Mouse (Mus musculus) thymus, postnatal 0 days (tissue): ENCODE results near the gene A1cf. TPM values are rescaled to one million over a fixed set of nuclear protein-coding genes. Genes with fewer than 3 reads are reported as not detected.

Experiments used
- DNase-seq: peaks from one replicate; pipeline ENCODE4 v3.0.0-alpha.2; 2015; ENCODE audit warnings: low spot score
- polyA plus RNA-seq: library from polyadenylated mRNA; unstranded; fragments of >200 nt; fragmentation: Nextera tagmentation; extraction: Ambion mirVana; gene quantifications from 2 replicates; pipeline ENCODE4 v1.2.1, GENCODE M21; 2015

The A1cf gene
- polyA plus RNA-seq = not detected in 2 replicates

GRCm38 (mm10) chr19:31868521-31868920 lies at the start of gene A1cf:
Gene A1cf (plus strand): TSS chr19:31868764.
- no peak for DNase-seq

DNA sequence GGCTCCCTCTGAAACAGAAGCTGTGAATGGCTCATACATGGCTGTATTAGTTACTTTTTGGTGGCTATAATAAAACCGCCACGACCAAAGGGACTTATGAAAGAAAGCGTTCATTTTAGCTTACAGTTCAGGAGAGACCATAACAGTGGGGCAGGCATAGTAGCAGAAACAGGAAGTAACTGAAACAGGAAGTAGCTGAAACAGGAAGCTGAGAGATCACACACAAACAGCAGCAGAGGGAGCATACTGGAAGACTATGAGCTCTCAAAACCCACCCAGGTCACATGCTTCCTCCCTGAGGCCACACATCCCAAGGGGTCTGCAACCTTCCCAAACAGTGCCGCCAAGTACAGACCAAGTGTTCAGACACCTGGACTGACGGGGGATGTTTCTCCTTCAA lies 34.3 kb upstream of the A1cf start:
- no peak for DNase-seq

GRCm38 (mm10) chr19:31861909-31862308 lies 6.7 kb upstream of the A1cf start:
- DNase-seq = no peak

- no peak for DNase-seq
Measured at GRCm38 (mm10) chr19:31862512-31863249, 5.9 kb upstream of the A1cf start.

DNA sequence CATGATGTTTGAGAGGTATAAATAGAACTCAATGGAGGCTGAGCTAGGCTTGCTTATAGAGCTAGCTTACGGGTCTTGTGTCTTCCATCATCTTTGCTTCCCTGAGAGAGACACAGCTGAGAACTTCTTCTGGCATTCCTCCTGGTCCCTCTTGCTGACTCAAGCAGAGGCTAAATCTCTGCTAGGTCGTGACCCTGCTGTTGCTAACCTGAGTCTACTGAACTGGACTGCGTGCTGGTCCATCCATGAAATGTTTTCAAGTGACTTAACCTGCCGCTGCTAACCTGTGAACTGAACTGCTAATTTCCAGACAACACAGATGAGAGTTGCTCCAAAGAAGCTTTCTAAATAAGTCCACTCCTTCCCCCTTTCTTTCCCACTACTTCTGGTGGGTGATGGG lies 3.1 kb upstream of the A1cf start:
- DNase-seq = no peak

DNA sequence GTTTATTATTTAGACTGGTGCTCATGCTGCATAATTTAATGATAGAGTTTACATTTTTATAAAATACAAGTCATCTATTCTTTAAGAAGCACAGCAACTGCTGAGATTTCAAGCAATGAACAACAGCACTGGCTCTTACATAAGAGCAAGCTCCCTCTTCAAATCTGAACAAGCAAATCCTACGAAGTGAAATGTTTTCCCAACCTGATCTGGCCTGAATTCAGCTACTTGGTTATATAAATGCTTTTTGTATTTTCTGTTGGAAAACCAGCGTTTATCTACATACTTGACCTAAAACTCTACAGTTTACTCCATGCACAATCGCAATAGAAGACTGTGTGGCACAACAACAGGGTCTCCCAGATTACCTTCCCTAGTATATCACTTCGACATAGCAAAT lies 488 bp upstream of the A1cf start:
- DNase-seq = no peak

DNA sequence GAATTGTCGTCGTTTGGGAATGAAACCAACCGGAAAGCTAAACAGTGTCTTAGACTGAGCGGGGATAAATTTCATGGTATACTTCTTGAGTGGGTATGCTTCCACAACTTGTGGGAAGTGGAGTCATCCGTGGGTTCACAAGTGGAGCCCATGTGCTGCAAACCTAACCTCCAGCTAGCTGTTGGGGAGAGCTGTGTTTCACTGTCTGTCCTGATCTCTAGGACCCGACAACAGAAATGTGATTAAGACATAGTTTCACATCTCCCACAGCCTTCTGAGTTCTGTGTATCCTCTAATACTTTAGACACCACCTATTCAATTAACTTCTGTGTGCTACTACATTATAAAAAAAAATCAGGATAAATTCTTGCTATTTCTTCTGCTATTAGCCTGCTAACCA lies 407 bp downstream of the A1cf start:
- DNase-seq = no peak

GRCm38 (mm10) chr19:31871377-31871776 lies 2.8 kb downstream of the A1cf start:
- DNase-seq = no peak

GRCm38 (mm10) chr19:31877968-31878367 lies 9.4 kb downstream of the A1cf start:
- DNase-seq = no peak

DNA sequence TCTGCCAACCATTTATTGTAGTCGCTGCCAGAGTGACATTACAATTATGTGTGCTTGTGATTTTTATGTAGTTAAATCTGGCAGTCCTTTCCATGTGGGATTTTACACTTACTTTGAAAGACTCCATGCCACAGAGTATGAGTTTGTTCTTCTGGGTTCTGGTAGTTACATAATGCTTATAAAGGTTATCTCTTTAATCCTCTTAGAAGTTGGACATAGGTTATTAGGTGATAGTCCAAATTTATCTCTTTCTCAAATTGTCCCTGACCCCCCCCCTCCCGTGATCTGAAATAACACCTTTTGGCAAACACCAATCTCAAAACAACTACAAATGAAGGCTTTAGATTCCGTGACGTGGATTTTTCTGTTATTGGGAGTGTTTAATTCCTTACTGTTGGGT lies 16.0 kb downstream of the A1cf start:
- DNase-seq = no peak

DNA sequence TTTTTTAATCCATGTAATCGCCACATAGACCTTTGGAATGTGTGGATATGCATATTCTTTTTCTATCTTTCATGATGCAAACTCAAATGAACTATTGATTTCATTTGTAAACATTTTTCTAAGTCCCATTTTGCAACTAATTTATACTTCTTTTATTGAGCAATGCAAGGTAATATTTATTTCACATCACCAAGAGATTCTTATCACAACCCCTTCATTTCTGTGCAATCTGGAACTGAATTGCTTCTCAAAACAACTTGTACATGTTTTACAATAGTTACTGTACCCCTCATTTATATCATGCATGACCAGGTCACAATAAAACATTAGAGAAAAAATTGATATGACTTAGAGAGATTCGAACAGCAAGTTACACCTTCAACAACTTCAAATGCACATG lies 18.7 kb downstream of the A1cf start:
- no peak for DNase-seq

DNA sequence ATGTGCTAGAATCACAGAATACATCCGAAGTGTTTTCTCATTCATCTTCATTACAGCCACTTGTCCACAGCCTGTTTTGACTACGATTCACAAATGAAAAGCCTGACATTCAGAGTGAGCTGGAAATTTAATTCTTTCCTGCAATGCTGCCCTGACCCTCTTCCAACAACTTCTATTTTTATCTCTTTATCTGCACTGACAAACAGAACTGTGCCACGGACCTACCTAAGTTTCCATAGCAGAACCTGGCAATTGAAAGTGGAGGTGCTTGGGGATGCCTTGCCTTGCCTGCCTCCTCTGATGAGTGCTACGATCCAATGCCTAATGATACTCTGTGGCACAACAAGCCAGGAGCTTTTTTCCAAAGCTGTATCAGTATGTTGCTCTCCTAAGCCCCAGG lies 21.4 kb downstream of the A1cf start:
- DNase-seq = no peak

- DNase-seq = no peak
Measured at GRCm38 (mm10) chr19:31891001-31891893, 22.7 kb downstream of the A1cf start.

DNA sequence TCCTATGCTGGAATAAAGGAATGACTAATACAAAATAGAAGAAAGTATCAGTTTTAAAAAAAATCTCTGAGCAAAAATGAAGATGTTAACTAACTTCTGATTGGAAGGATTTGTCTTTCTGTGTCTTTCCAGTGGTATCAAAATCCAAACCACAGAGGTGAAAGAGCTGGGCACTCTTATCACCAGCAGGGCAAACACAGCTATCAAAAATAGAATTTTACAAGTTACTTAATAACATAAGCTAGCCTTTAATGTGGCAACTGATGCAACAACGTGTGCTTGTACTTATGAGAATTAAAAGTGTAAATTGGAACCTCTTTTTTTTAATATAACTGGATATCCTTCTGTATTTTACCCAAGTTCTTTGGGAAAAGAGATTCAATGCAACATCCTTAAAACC lies 27.4 kb downstream of the A1cf start:
- no peak for DNase-seq

GRCm38 (mm10) chr19:31896711-31897110 lies 28.1 kb downstream of the A1cf start:
- DNase-seq = no peak

- DNase-seq = no peak
Measured at GRCm38 (mm10) chr19:31905671-31906070, 37.1 kb downstream of the A1cf start.

GRCm38 (mm10) chr19:31910423-31910822 lies 41.9 kb downstream of the A1cf start:
- DNase-seq = peak; percentile 24

DNA sequence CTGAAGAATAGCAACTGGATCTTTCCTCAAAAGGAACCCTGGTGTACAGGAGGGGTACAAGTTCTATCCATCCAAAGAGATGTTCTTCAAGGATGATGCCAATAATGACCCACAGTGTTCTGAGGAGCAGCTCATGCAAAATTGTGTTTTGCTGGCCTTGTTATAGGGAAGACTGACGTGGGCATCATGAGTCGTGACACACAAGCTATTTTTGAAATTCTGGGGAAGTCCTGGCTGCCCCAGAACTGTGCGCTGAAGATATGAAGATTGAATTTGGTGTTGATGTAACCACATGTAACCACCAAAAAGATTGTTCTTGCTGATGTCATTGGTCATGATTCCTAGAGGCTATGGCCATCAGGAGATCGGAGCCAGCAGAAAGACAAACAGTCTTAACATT lies 45.4 kb downstream of the A1cf start:
- DNase-seq = no peak

GRCm38 (mm10) chr19:31920357-31920756 lies 51.8 kb downstream of the A1cf start:
- DNase-seq = no peak

DNA sequence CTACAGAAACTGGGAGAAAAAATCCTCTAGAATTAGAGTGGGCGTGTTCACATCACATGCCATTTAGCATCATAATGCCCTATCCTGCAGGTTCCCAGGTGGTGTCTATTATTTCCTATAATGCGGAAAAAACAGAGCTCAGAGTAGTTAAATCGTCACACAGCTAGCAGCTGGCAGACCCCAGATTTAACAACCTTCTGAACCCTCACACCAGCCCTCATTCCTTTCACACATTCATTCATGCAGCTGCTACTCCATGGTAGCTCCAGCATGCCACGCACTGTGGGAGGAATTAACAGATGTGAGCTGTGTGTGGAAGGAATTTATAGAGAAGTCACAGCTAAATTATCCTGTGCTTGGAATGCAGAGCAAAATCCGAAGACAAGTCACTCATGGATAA lies 53.3 kb downstream of the A1cf start:
- DNase-seq = no peak

DNA sequence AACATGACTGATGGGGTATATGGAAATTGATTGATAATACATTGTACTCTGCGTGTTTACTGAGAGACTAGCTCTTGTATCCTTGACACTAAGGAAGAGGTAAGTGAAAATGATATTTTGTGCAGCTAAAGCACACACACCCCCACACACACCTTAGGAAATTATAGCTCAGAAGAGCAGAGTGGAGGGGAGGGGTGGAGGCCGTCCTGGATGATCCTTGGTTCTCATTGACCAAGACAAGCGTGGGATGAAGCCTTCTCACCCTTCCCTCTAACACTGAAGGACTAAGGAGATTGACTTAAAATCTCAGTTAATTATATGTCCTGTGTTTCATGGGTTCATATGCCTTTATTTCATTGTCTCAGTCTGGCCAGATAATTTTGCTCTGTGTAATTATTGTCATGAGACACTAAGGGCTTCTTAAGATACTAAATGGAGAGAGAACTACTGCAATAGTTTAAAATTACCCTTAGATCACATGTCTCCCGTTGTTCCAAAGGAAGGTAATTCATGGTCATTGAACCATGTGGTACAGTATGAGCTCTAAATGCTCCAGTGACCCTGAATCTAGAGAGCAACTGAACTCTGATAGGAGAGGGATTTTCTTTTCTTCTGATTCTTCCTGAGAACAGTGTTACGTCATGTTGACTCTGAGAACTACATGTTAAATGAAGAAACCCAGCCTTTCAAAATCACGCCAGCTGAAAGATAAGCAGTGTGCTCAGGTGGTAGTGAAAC lies 55.2 kb downstream of the A1cf start:
- DNase-seq = no peak
